Mouse (Mus musculus): Measurements from ENCODE around the gene Slco2b1.

DNA sequence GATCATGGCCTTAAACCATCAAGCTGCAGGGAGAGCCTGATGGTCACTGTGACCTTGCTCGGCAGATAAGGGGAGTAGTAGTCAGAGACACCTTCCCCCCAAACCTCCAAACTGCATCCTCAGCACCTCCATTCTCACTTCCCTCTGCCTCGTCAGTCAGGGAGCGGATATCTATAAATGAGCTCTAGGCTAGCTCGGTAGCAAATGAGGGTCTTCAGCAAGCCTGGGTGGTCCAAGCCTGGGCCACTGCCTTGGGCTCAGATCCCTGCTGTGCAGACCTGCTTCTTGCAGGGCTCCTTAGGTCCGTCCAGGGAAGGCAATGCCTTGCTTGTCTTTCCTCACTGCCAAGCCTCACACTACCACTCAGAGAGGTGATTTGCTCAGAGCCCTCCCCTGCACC, 2.4 kb downstream of the Slco2b1 start:
- TF ChIP-seq CTCF (IDR thresholded peaks at IDR 0.05; ENCODE audit: borderline replicate concordance, insufficient read depth, low read length) = no peak
- TF ChIP-seq POLR2A (IDR thresholded peaks at IDR 0.05; ENCODE audit: low read depth, low read length) = no peak
